Mouse (Mus musculus): ENCODE data around the gene Ppp2r5e.
"Not testable (repeated sequence)": the region's sequence is repeated elsewhere in the genome, so short reads cannot be mapped to it uniquely, and the experiment has no call there.

DNA sequence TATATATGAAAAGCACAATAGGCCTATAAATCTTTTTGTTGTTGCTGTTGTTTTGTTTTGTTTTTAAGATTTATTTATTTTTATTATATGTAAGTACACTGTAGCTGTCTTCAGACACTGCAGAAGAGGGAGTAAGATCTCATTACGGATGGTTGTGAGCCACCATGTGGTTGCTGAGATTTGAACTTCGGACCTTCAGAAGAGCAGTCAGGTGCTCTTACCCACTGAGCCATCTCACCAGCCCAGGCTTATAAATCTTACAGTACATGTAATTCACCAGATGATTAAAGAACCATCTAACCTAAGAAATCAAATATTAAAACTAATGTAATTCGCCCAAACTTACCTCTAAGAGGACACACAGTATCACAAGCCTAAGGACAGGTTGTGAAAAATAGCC, 103.9 kb downstream of the Ppp2r5e start:
- TF ChIP-seq CTCF (IDR thresholded peaks at IDR 0.05; ENCODE audit: control insufficient read depth, insufficient read depth, low read length); POLR2A (IDR thresholded peaks at IDR 0.05; ENCODE audit: borderline replicate concordance, control insufficient read depth, low read depth, low read length): not testable (repeated sequence)

All from bone marrow, adult 2 months (tissue).